Mouse (Mus musculus): ENCODE data around the gene Gm26897. TPM values are rescaled to one million over a fixed set of nuclear protein-coding genes. Genes with fewer than 3 reads are reported as not detected.

Gm26897 gene
- polyA plus RNA-seq, 1 experiment from 2014 or later, result not detected

DNA sequence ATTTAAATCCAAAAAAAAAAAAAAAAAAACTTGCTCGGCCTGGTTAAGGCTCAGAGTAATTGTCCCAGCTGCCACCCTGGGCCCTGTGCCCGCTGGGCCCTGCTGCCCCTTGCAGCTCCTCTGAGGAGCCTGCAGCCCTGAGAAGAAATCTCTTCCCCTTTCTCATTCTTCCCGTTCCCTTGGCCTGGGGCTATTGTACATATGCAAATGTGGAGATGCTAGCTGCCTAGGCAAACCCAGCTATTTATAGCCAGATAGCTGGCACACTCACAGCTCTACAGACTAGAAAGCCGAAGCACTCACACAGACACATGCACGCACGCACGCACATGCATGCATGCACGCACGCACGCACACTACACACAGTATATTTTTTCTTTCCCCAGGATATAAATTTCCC, 9.0 kb upstream of the Gm26897 start:
- peaks cover 37% of the 10 kb centered on the region for H3K4me1 ChIP-seq
- no peaks in the 10 kb centered on the region for H3K36me3 ChIP-seq
- H3K27me3 ChIP-seq, result no peaks in the 10 kb centered on the region
- 53% methylated on average over 10 of the region's 10 CpGs for WGBS
- 0 out of 2 replicates have a peak overlapping the region, but pooled peaks have one; percentile 1 for H3K27ac ChIP-seq
- ATAC-seq (ENCODE audit: insufficient number of reproducible peaks, insufficient read depth, low FRiP score, low TSS enrichment, low read depth), result no peak
- no peaks in the 10 kb centered on the region; the same call in 1 of the 2 replicates for H3K9me3 ChIP-seq
- no peak overlapping the region for H3K4me2 ChIP-seq
- H3K9ac ChIP-seq, result no peak overlapping the region
- no peak overlapping the region for H3K4me3 ChIP-seq

DNA sequence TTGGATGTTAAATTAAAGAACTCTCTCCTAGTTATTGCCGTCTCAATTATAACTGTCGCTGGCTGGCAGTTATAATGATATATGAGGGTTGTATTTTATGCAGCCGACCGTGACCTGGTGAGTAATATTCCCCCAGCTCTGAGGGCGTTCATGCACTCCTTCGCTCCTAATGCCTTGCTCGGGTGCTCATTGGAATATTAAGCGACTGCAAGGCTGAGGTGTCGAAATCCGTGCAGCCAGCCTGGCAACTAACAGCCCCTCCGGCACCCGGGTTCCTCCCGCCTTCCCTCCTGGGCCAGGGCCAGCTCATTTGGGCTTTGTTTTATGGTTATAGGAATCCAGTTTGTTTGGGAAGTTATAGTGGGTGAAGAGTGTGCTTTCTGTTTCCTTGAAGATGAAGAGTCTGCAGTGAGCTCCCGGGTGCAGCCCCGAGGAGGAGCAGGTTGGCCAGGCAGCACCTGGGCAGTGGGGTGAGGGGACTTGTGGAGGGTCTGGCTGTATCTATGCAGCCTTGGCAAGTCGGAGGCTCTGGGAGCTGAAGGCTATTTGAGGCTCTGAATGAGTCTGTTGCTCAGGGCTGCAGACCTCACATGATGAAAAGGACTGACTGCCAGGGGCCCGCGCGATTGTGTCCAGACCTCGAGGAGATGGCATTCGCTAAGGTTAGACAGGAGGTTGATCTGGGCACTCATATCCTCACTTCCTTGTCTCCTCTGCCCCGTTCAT, 8.4 kb upstream of the Gm26897 start:
- no peaks in the 10 kb centered on the region for H3K36me3 ChIP-seq
- no peak for ATAC-seq (ENCODE audit: insufficient number of reproducible peaks, insufficient read depth, low FRiP score, low TSS enrichment, low read depth)
- no peak overlapping the region for H3K4me2 ChIP-seq
- no peaks in the 10 kb centered on the region for H3K27me3 ChIP-seq
- H3K27ac ChIP-seq, result no peak overlapping the region
- no peak overlapping the region for H3K4me3 ChIP-seq
- H3K4me1 ChIP-seq, result peaks cover 37% of the 10 kb centered on the region
- 57% methylated on average over 22 of the region's 22 CpGs for WGBS
- H3K9ac ChIP-seq, result no peak overlapping the region
- no peaks in the 10 kb centered on the region; the same call in 1 of the 2 replicates for H3K9me3 ChIP-seq

DNA sequence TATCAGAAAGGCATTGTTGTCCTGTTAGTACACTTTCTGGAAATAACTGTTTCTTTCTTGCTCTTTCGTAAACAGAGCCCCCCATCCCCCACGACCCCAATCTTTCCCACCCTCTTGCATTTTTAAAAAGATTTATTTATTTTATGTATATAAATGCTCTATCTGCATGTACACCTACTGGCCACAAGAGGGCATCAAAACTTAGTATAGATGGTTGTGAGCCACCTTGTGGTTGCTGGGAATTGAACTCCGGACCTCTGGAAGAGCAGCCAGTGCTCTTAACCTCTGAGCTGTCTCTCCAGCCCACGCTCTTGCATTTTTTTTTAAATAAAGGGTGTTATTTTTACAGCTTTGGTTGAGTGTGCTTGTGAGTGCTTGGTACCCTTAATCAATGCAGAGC, 5.3 kb upstream of the Gm26897 start:
- H3K27ac ChIP-seq, result no peak overlapping the region
- no peaks in the 10 kb centered on the region for H3K27me3 ChIP-seq
- no peaks in the 10 kb centered on the region; the same call in 1 of the 2 replicates for H3K9me3 ChIP-seq
- 78% methylated on average over 4 of the region's 4 CpGs for WGBS
- H3K9ac ChIP-seq, result no peak overlapping the region
- H3K36me3 ChIP-seq, result no peaks in the 10 kb centered on the region
- no peak overlapping the region for H3K4me2 ChIP-seq
- no peak for ATAC-seq (ENCODE audit: insufficient number of reproducible peaks, insufficient read depth, low FRiP score, low TSS enrichment, low read depth)
- peaks cover 28% of the 10 kb centered on the region for H3K4me1 ChIP-seq
- no peak overlapping the region for H3K4me3 ChIP-seq

DNA sequence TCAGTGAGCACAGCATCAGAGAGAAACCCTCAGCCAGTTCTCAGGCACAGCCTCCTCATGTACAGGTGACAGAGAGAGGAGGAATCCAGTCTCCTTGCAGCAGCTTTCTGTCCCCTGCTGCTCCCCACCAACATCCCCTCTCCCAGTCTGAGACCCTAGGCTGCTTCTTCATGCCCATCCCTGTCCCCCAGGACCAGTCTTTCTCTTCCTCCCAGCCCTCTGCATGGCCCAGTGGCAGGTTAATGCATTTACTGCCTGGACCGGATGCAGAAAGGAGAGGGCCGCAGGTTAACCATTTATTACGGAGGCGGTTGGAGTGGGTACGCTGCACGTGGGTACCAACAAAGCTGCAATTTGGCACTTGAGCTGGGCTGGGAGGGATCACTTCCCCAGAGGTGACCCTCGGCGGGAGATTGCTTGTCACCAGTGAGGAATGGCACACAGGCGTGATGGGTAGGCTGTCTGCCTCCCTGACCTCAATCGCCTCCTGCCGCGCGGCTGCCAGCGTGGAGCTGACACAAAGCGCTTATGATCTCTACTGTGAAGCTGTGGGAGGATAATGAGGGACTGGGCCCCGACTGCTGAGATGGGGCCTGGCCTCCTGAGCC, 3.1 kb upstream of the Gm26897 start:
- no peak for ATAC-seq (ENCODE audit: insufficient number of reproducible peaks, insufficient read depth, low FRiP score, low TSS enrichment, low read depth)
- Histone ChIP-seq H3K9ac (no peak overlapping the region), H3K4me1 (peaks cover 7% of the 10 kb centered on the region; the same call in 1 of the 2 replicates), H3K27me3 (no peaks in the 10 kb centered on the region), H3K27ac (no peak overlapping the region), H3K9me3 (no peaks in the 10 kb centered on the region; the same call in 1 of the 2 replicates), H3K4me2 (no peak overlapping the region), H3K36me3 (no peaks in the 10 kb centered on the region), H3K4me3 (no peak overlapping the region)
- WGBS, result 45% methylated on average over 16 of the region's 16 CpGs

DNA sequence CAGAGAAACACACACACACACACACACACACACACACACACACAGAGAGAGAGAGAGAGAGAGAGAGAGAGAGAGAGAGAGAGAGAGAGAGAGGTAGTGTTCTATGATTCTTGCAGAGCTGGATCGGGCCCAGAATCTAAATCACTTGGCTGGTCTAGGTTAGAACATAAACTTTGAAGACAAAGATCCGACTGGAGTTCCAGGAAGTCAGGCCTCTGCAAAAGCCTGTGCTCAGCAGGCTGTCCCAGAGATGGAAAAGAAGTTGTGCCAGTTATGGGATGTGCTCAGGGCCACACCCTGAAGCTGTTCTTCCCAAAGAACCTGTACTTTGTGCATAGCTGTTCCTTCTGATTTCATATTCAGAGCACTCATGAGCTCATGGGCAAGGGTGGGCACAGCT, 1.5 kb upstream of the Gm26897 start:
- H3K4me3 ChIP-seq, result no peak overlapping the region
- 0 out of 2 replicates have a peak, but pooled peaks cover 3% of the 10 kb centered on the region for H3K4me1 ChIP-seq
- 76% methylated on average over 2 of the region's 2 CpGs for WGBS
- H3K27me3 ChIP-seq, result no peaks in the 10 kb centered on the region
- no peak overlapping the region for H3K27ac ChIP-seq
- no peaks in the 10 kb centered on the region; the same call in 1 of the 2 replicates for H3K9me3 ChIP-seq
- H3K4me2 ChIP-seq, result no peak overlapping the region
- no peak for ATAC-seq (ENCODE audit: insufficient number of reproducible peaks, insufficient read depth, low FRiP score, low TSS enrichment, low read depth)
- H3K36me3 ChIP-seq, result no peaks in the 10 kb centered on the region
- no peak overlapping the region for H3K9ac ChIP-seq

DNA sequence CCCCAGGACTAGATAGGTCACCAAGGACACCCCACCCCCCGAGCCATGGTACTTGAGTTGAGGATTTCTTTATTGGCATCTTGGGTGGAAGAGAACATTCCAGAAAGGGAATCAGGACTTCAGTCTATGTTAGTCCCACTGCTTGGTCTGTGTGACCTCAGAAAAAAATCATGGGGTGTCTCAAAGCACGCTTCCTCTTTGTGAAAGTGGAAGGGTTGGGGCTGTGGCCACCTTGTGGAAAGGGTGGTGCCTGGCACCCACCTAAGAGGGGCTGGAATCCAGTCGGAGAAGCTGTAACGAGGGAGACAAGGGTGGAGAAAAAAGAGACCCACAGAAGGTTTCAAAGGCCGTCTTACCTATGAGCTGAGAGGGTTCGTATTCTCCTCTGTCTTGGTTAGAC, 5.8 kb downstream of the Gm26897 start:
- Histone ChIP-seq H3K36me3 (no peaks in the 10 kb centered on the region), H3K4me3 (no peak overlapping the region), H3K9ac (no peak overlapping the region), H3K4me2 (no peak overlapping the region), H3K9me3 (no peaks in the 10 kb centered on the region), H3K27ac (no peak overlapping the region), H3K27me3 (peaks cover 40% of the 10 kb centered on the region), H3K4me1 (peaks cover 27% of the 10 kb centered on the region)
- no peak for ATAC-seq (ENCODE audit: insufficient number of reproducible peaks, insufficient read depth, low FRiP score, low TSS enrichment, low read depth)
- 68% methylated on average over 6 of the region's 6 CpGs for WGBS

DNA sequence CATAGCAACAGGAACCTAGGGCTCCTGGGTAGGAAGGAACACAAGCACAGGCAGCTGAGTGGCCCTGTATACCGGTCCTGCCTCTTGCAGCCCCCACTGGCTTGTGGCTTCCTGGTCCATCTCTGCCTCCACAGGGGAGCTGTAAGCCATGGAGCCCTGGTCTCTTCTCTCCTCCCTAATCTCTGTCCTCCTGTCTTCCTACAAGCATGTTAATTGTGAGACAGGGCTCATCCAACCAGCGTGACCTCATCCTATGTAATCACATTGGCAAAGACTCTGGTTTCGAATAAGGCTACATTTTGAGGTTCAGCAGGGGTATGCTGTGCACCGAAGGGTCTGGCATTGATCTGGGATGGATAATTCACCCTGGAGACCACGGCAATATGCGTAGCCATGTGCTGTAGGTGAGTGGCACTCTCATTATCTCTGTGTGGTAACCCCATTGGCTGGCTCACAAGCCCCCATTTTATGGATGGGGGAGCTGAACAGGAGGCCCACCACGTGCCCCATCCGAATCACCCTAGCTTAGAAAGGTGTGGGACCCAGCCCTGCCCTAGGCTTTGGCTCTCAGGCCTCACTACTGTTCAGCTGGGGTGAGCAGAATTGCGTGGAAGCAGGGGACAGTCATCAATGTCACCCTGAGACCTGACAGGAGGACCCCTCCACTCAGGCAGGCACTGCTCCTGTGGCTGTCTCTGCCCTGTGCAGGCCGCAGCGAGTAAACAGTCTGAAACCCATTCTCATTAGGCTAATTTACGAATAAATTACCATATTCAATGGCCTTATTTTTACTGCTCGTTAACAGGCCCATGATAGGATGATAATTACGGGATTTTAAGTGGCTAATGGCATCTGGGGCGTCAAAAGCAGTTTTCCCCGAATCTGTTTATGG, 6.9 kb downstream of the Gm26897 start:
- Histone ChIP-seq H3K27me3 (peaks cover 40% of the 10 kb centered on the region), H3K27ac (no peak overlapping the region), H3K4me2 (no peak overlapping the region), H3K9ac (no peak overlapping the region), H3K36me3 (no peaks in the 10 kb centered on the region), H3K4me1 (peaks cover 27% of the 10 kb centered on the region), H3K9me3 (no peaks in the 10 kb centered on the region), H3K4me3 (no peak overlapping the region)
- 32% methylated on average over 16 of the region's 16 CpGs for WGBS
- ATAC-seq (ENCODE audit: insufficient number of reproducible peaks, insufficient read depth, low FRiP score, low TSS enrichment, low read depth), result no peak

DNA sequence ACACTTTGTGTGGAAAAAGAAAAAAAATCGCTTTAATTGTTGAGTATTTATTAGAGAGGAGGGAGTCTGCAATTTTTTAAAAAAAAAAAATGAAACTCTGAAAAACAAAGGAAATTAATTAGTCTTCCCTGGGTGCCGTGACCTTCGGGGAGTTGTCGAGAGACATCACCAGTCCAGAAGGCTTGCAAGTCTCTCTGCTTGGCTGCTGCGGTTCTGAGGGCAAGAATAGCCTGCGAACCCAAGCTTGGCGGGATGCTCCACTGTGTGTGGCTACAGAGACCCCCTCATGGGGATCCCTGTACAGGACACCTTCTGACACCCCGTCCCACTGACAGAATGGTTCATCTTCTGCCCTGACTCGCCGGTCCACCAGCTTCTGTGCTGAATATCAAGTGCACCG, 7.6 kb downstream of the Gm26897 start:
- ATAC-seq (ENCODE audit: insufficient number of reproducible peaks, insufficient read depth, low FRiP score, low TSS enrichment, low read depth), result no peak
- no peaks in the 10 kb centered on the region for H3K9me3 ChIP-seq
- no peaks in the 10 kb centered on the region for H3K36me3 ChIP-seq
- H3K4me2 ChIP-seq, result no peak overlapping the region
- H3K4me1 ChIP-seq, result peaks cover 27% of the 10 kb centered on the region
- no peak overlapping the region for H3K4me3 ChIP-seq
- 9% methylated on average over 11 of the region's 11 CpGs for WGBS
- peaks cover 40% of the 10 kb centered on the region for H3K27me3 ChIP-seq
- H3K9ac ChIP-seq, result no peak overlapping the region
- no peak overlapping the region for H3K27ac ChIP-seq

DNA sequence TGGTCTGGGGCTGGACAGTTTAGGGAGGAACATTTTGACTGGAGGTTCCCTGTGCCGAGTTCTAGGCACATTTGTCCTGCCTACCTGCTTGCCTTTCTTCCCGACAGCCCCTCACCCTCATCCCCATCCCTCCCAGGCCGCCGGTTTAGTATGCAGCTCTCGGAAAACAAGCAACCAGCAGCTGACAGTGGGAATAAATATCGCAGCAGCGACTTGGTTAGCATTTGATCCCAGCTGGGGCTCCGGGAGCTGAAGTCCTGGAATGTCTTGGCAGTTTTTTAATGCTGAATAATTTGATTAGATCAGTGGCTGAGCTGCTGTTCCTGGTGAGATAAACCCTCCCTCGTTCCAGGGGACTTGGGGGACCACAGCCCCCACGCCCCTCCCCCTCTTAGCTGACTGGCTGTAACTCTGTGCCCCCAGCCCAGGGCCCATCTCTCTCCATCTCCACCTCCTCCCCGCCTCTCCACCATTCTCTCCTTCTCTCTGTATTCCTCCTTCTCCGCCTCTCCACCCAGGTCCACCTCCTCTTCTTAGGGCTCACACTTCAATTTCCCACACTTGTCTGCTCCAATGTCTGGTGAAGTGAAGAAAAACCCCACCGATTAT, 8.7 kb downstream of the Gm26897 start:
- Histone ChIP-seq H3K27me3 (peaks cover 40% of the 10 kb centered on the region), H3K4me3 (no peak overlapping the region), H3K9ac (no peak overlapping the region), H3K27ac (peak overlapping the region; percentile 55; the same call in 1 of the 2 replicates), H3K9me3 (no peaks in the 10 kb centered on the region), H3K4me2 (peak overlapping the region; percentile 16), H3K4me1 (peaks cover 27% of the 10 kb centered on the region), H3K36me3 (no peaks in the 10 kb centered on the region)
- no peak for ATAC-seq (ENCODE audit: insufficient number of reproducible peaks, insufficient read depth, low FRiP score, low TSS enrichment, low read depth)
- 12% methylated on average over 13 of the region's 13 CpGs for WGBS

DNA sequence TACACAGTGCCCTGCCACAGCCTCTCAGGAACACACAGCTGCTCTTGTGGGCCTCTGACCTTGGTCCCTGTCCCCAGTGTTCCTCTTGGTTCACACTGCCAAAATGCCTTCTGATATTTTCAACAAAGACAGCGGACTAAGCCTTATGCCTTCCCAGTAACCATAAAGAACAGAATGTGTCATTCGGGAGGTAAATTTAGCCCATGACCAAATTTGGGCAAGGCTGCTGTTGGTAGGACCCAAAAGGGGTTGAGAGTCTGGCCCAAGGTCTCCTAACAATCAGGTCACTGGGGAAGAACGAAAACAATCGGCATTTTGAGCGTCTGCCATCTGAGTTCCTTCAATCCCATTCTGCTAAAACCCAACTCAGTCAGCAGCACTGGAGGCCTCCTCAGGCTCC, 15.9 kb downstream of the Gm26897 start:
- H3K4me1 ChIP-seq, result peaks cover 12% of the 10 kb centered on the region
- WGBS, result 82% methylated on average over 5 of the region's 5 CpGs
- H3K4me2 ChIP-seq, result no peak overlapping the region
- no peaks in the 10 kb centered on the region for H3K36me3 ChIP-seq
- H3K27ac ChIP-seq, result no peak overlapping the region
- peaks cover 16% of the 10 kb centered on the region; the same call in 1 of the 2 replicates for H3K27me3 ChIP-seq
- no peak for ATAC-seq (ENCODE audit: insufficient number of reproducible peaks, insufficient read depth, low FRiP score, low TSS enrichment, low read depth)
- H3K4me3 ChIP-seq, result no peak overlapping the region
- H3K9ac ChIP-seq, result no peak overlapping the region
- H3K9me3 ChIP-seq, result no peaks in the 10 kb centered on the region

DNA sequence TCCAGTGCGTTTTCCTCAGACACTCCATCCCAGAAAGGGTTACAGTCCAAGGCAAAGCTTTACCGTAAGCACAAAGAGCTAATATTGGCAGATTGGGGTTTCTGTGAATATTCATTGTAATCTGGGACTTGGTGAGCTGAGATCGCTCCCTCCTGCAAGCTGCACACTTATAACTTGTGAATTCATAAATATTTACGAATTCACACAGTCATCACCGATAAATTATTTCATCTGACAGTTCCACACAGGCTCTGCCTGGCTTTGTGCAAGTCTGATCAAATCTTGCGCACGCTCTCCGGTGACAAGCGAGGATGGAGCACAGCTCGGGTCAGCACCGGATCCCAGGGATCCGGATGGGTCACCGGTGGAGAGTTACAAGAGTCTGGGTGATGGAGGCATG, 16.4 kb downstream of the Gm26897 start:
- H3K4me1 ChIP-seq, result peaks cover 16% of the 10 kb centered on the region
- ATAC-seq (ENCODE audit: insufficient number of reproducible peaks, insufficient read depth, low FRiP score, low TSS enrichment, low read depth), result no peak
- no peaks in the 10 kb centered on the region for H3K36me3 ChIP-seq
- H3K9me3 ChIP-seq, result no peaks in the 10 kb centered on the region
- no peak overlapping the region for H3K4me2 ChIP-seq
- H3K4me3 ChIP-seq, result no peak overlapping the region
- H3K27ac ChIP-seq, result no peak overlapping the region
- 87% methylated on average over 13 of the region's 13 CpGs for WGBS
- no peak overlapping the region for H3K9ac ChIP-seq
- H3K27me3 ChIP-seq, result peaks cover 17% of the 10 kb centered on the region; the same call in 1 of the 2 replicates
